Mouse (Mus musculus): ENCODE data around the gene Il17c.

GRCm38 (mm10) chr8:122442356-122442755 is 20.5 kb downstream of the Il17c start:
- TF ChIP-seq GATA1 (IDR thresholded peaks at IDR 0.05; ENCODE audit: borderline replicate concordance, low read length) (no peak), FLI1 (IDR thresholded peaks at IDR 0.05; ENCODE audit: low read length) (no peak)

All from megakaryocyte, embryonic 14.5 days (primary cell).